In the genomic region with DNA sequence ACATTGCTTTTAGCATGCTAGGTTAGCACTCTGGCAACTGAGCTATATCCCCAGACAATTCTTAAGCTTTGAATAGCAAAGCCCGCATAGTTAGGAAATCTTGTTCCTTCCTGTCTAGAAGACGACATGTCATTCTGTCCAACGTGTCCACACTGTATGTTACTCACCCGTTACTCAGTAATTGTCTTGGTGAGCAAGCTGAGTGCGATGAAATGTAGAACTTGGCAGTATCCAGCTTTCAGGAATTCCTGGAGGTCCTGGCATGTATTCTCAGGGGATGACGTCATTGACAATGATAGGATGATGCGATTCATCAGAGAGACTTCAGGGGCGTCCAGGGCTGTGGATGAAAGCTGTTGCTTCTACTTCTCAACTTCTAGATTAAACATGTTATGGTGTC, we compare ENCODE assay signal across 30 mouse cellular contexts.
DNase-seq lines count a peak whose midpoint lies in the region; ATAC-seq and TF ChIP-seq lines count a peak whose summit lies in the region.
"Had no signal": no experiment of that assay in that cellular context is flagged by ENCODE, and none has a peak within 500 bp of the region (broad histone marks: within the 10 kb centered on the region; RNA-seq: fewer than 3 reads in every experiment).

No protein-coding gene starts in this region.

- H3K9ac ChIP-seq in lung, embryonic 14.5 days = no peak overlapping the region
- H3K9ac ChIP-seq: embryonic facial prominence, embryonic 12.5 days; heart, embryonic 13.5 days; hindbrain, embryonic 13.5 days; liver, embryonic 14.5 days; lung, embryonic 15.5 days; stomach, embryonic 15.5 days had no signal

- no peak for TF ChIP-seq CTCF in lung, embryonic 14.5 days (IDR thresholded peaks at IDR 0.05; ENCODE audit: low read depth)
- no peak for TF ChIP-seq CTCF in Patski (IDR thresholded peaks at IDR 0.05)

- peak; percentile 35 for DNase-seq in heart, adult 11 months
- DNase-seq in heart, adult 9 months (ENCODE audit: low spot score in 2 of 2) = no peak
- DNase-seq in lung, embryonic 14.5 days = peak; percentile 33
- DNase-seq in lung, postnatal 4 days = no peak
- DNase-seq in Patski (ENCODE audit: low read depth, low spot score) = peak; percentile 10
- no peak for DNase-seq in thymus, postnatal 4 days
- DNase-seq in embryonic facial prominence, embryonic 10.5 days (ENCODE audit: low spot score) = no peak
- DNase-seq: adrenal gland, adult 2 months; cerebellum, adult 8-10 months; cerebellum, postnatal 25 days; gastrocnemius, adult 2 months; gastrocnemius, postnatal 36 days; heart, postnatal 36 days; kidney, adult 9 months; kidney, postnatal 10 days; layer of hippocampus, adult 9-11 months; liver; right cerebral cortex, postnatal 25 days had no signal

- H3K4me2 ChIP-seq in lung, embryonic 14.5 days = no peak overlapping the region
- H3K4me2 ChIP-seq: embryonic facial prominence, embryonic 12.5 days; heart, embryonic 13.5 days; hindbrain, embryonic 13.5 days; lung, embryonic 15.5 days; midbrain, embryonic 11.5 days; stomach, embryonic 15.5 days had no signal

- no peaks in the 10 kb centered on the region for H3K36me3 ChIP-seq in lung, embryonic 14.5 days (ENCODE audit: insufficient read depth)
- H3K36me3 ChIP-seq in embryonic facial prominence, embryonic 10.5 days (replicated peaks) = no peaks in the 10 kb centered on the region
- H3K36me3 ChIP-seq: embryonic facial prominence, embryonic 12.5 days; forebrain, embryonic 10.5 days; heart, embryonic 13.5 days; hindbrain, embryonic 13.5 days; lung, embryonic 15.5 days; stomach, embryonic 15.5 days had no signal

- CTCF ChIA-PET in Patski (lab: Charles Lee) = no interaction called here

- H3K27me3 ChIP-seq in lung, embryonic 14.5 days (ENCODE audit: insufficient read depth, low read length) = no peaks in the 10 kb centered on the region
- H3K27me3 ChIP-seq in Patski = no peaks in the 10 kb centered on the region
- no peaks in the 10 kb centered on the region for H3K27me3 ChIP-seq in embryonic facial prominence, embryonic 10.5 days (replicated peaks; ENCODE audit: low read depth, poor library complexity, severe bottlenecking)
- H3K27me3 ChIP-seq: embryonic facial prominence, embryonic 12.5 days; heart, embryonic 13.5 days; hindbrain, embryonic 13.5 days; lung, embryonic 15.5 days; stomach, embryonic 15.5 days had no signal

- POLR2A ChIA-PET in Patski (lab: Charles Lee) = no interaction called here

- WGBS in lung, embryonic 14.5 days = 57% methylated on average over 8 of the region's 8 CpGs
- 90% methylated on average over 8 of the region's 8 CpGs for WGBS in embryonic facial prominence, embryonic 10.5 days

- no peak for ATAC-seq in lung, embryonic 14.5 days (ENCODE audit: insufficient read depth)
- ATAC-seq in Patski = peak; percentile 69
- ATAC-seq: activated CD4-positive, CD25-positive, alpha-beta regulatory T cell, adult 4 months; forebrain, embryonic 16.5 days; intestine, embryonic 16.5 days; midbrain, embryonic 16.5 days had no signal

- no peaks in the 10 kb centered on the region for H3K4me1 ChIP-seq in lung, embryonic 14.5 days (ENCODE audit: insufficient read depth)
- H3K4me1 ChIP-seq in embryonic facial prominence, embryonic 10.5 days = no peaks in the 10 kb centered on the region
- H3K4me1 ChIP-seq: embryonic facial prominence, embryonic 12.5 days; hindbrain, embryonic 13.5 days; lung, embryonic 15.5 days; stomach, embryonic 15.5 days had no signal

- H3K4me3 ChIP-seq in lung, embryonic 14.5 days (ENCODE audit: low read depth, low read length) = no peak overlapping the region
- H3K4me3 ChIP-seq in embryonic facial prominence, embryonic 10.5 days = no peak overlapping the region
- H3K4me3 ChIP-seq: embryonic facial prominence, embryonic 12.5 days; forebrain, embryonic 10.5 days; gastrocnemius, adult 2 months; heart, embryonic 13.5 days; hindbrain, embryonic 13.5 days; lung, embryonic 15.5 days; stomach, embryonic 15.5 days had no signal

- in situ Hi-C loops in Patski (cut with MboI; ENCODE audit: low pct_unique_long_range_greater_than_20kb) = no loop called here

- no peak overlapping the region for H3K27ac ChIP-seq in lung, embryonic 14.5 days (ENCODE audit: low read depth)
- H3K27ac ChIP-seq in embryonic facial prominence, embryonic 10.5 days (replicated peaks) = no peak overlapping the region
- H3K27ac ChIP-seq: embryonic facial prominence, embryonic 12.5 days; forebrain, embryonic 10.5 days; gastrocnemius, adult 2 months; heart, embryonic 13.5 days; hindbrain, embryonic 13.5 days; liver, embryonic 14.5 days; lung, embryonic 15.5 days; stomach, embryonic 15.5 days had no signal

- no peaks in the 10 kb centered on the region for H3K9me3 ChIP-seq in lung, embryonic 14.5 days (ENCODE audit: low read depth, low read length)
- H3K9me3 ChIP-seq in embryonic facial prominence, embryonic 10.5 days = no peaks in the 10 kb centered on the region
- H3K9me3 ChIP-seq: embryonic facial prominence, embryonic 12.5 days; forebrain, embryonic 10.5 days; heart, embryonic 13.5 days; hindbrain, embryonic 13.5 days; lung, embryonic 15.5 days; stomach, embryonic 15.5 days had no signal

Comparison
In these comparisons a context has a peak if more than half of its experiments do, and no peak if none do; other contexts are left out.
1. DNase-seq: peak in heart, adult 11 months (single experiment), lung, embryonic 14.5 days (single experiment) and Patski (single experiment); none in heart, adult 9 months (0 of 2), lung, postnatal 4 days (0 of 2), thymus, postnatal 4 days (single experiment) and embryonic facial prominence, embryonic 10.5 days (single experiment).